Mouse (Mus musculus) olfactory bulb, adult 2 months (tissue): ENCODE measurements around the gene Tspan14. TPM values are rescaled to one million over a fixed set of nuclear protein-coding genes. Genes with fewer than 3 reads are reported as not detected.
A peak's percentile ranks its signal among the peaks of the same experiment; 100 is the strongest.

Experiments
- H3K27ac ChIP-seq: fragments of 200-500 bp; 2 replicates; pipeline ENCODE4 v1.5.1; 2012; ENCODE audit warnings: low read depth, low read length; ENCODE audit not compliant: insufficient read depth
- H3K4me1 ChIP-seq: fragments of 200-500 bp; 2 replicates; pipeline ENCODE4 v1.6.1; 2012; ENCODE audit warnings: low read length; ENCODE audit not compliant: control insufficient read depth, insufficient read depth
- H3K4me3 ChIP-seq: fragments of 200-500 bp; 2 replicates; pipeline ENCODE4 v1.5.1; 2012; ENCODE audit warnings: mild to moderate bottlenecking, low read depth, low read length, moderate library complexity; ENCODE audit not compliant: insufficient read depth
- CTCF ChIP-seq: fragments of 200-500 bp; IDR thresholded peaks from 2 replicates; pipeline ENCODE4 v1.5.1; 2012; ENCODE audit warnings: low read depth, mild to moderate bottlenecking, low read length, moderate library complexity; ENCODE audit not compliant: insufficient read depth
- POLR2A ChIP-seq: fragments of 200-500 bp; IDR thresholded peaks from 2 replicates; pipeline ENCODE4 v1.6.1; 2012; ENCODE audit warnings: mild to moderate bottlenecking, low read depth, low read length, moderate library complexity; ENCODE audit not compliant: insufficient read depth
- WGBS: fragments of 180-500 bp; shearing (Covaris S2); methylation state at CpG from one replicate; pipeline ENCODE4 v1.1.7; 2018; 5-methylcytosine and 5-hydroxymethylcytosine counted together
- polyA plus RNA-seq: library from polyadenylated mRNA; stranded (reverse); fragments of >200 nt; gene quantifications from 2 replicates; pipeline ENCODE4 v1.2.4, GENCODE M21; 2012; ENCODE audit warnings: low replicate concordance; ENCODE audit not compliant: missing spikeins, insufficient read depth, insufficient read length

The Tspan14 gene
- polyA plus RNA-seq, 1 experiment: not detected

GRCm38 (mm10) chr14:40985635-40986034 lies 19.0 kb upstream of the Tspan14 start:
- TF ChIP-seq POLR2A (no peak), CTCF (no peak)
- WGBS: 82% methylated on average over 4 of the region's 4 CpGs
- Histone ChIP-seq H3K27ac (no peak overlapping the region), H3K4me1 (no peaks in the 10 kb centered on the region), H3K4me3 (no peak overlapping the region)

GRCm38 (mm10) chr14:40979723-40980122 lies 13.1 kb upstream of the Tspan14 start:
- Histone ChIP-seq H3K4me1 (no peaks in the 10 kb centered on the region), H3K27ac (no peak overlapping the region), H3K4me3 (no peak overlapping the region)
- TF ChIP-seq CTCF (no peak), POLR2A (no peak)
- WGBS: 70% methylated on average over 1 of the region's 1 CpGs

- 79% methylated on average over 4 of the region's 4 CpGs for WGBS
- TF ChIP-seq POLR2A (no peak), CTCF (no peak)
- H3K4me3 ChIP-seq: no peak overlapping the region
- H3K27ac ChIP-seq: no peak overlapping the region
- H3K4me1 ChIP-seq: no peaks in the 10 kb centered on the region
Measured at GRCm38 (mm10) chr14:40979002-40979401, 12.4 kb upstream of the Tspan14 start.

- TF ChIP-seq CTCF (no peak), POLR2A (no peak)
- no peak overlapping the region for H3K4me3 ChIP-seq
- H3K27ac ChIP-seq: no peak overlapping the region
- no peaks in the 10 kb centered on the region for H3K4me1 ChIP-seq
- 78% methylated on average over 6 of the region's 6 CpGs for WGBS
Measured at GRCm38 (mm10) chr14:40975127-40975721, 8.6 kb upstream of the Tspan14 start.

- H3K27ac ChIP-seq: no peak overlapping the region
- WGBS: 96% methylated on average over 2 of the region's 2 CpGs
- TF ChIP-seq CTCF (no peak), POLR2A (no peak)
- H3K4me3 ChIP-seq: no peak overlapping the region
- H3K4me1 ChIP-seq: peaks cover 10% of the 10 kb centered on the region
Measured at GRCm38 (mm10) chr14:40968051-40968450, 1.4 kb upstream of the Tspan14 start.

- Histone ChIP-seq H3K27ac (peak overlapping the region; percentile 13; the same call in 1 of the 2 replicates), H3K4me3 (peak overlapping the region; percentile 89), H3K4me1 (peaks cover 15% of the 10 kb centered on the region)
- 19% methylated on average over 6 of the region's 6 CpGs for WGBS
- TF ChIP-seq CTCF (no peak), POLR2A (no peak)
Measured at GRCm38 (mm10) chr14:40967598-40967900, 942 bp upstream of the Tspan14 start.

- peaks cover 18% of the 10 kb centered on the region for H3K4me1 ChIP-seq
- TF ChIP-seq CTCF (no peak), POLR2A (no peak)
- H3K27ac ChIP-seq: peak overlapping the region; percentile 13; the same call in 1 of the 2 replicates
- WGBS: under 1% methylated on average over 60 of the region's 62 CpGs
- H3K4me3 ChIP-seq: peak overlapping the region; percentile 89
Measured at GRCm38 (mm10) chr14:40966862-40967597, 423 bp upstream of the Tspan14 start.

- H3K27ac ChIP-seq: no peak overlapping the region
Measured at GRCm38 (mm10) chr14:40965507-40966356, 875 bp downstream of the Tspan14 start.

GRCm38 (mm10) chr14:40964881-40965280 lies 1.7 kb downstream of the Tspan14 start:
- Histone ChIP-seq H3K4me1 (peaks cover 20% of the 10 kb centered on the region), H3K27ac (no peak overlapping the region), H3K4me3 (no peak overlapping the region)
- TF ChIP-seq CTCF (no peak), POLR2A (no peak)

More at GRCm38 (mm10) chr14:40965507-40966356, 875 bp downstream of the Tspan14 start:
- TF ChIP-seq POLR2A (no peak), CTCF (no peak)
- Histone ChIP-seq H3K4me3 (peak overlapping the region; percentile 89), H3K4me1 (peaks cover 18% of the 10 kb centered on the region)
- WGBS: 2% methylated on average over 15 of the region's 15 CpGs
